Mouse (Mus musculus) myocyte (in vitro differentiated cells): ENCODE measurements around the gene Pycr1. TPM values are rescaled to one million over a fixed set of nuclear protein-coding genes. Genes with fewer than 3 reads are reported as not detected.
A peak's percentile ranks its signal among the peaks of the same experiment; 100 is the strongest.

Experiments used
- H3K27me3 ChIP-seq: one replicate; pipeline ENCODE4 v1.6.1; 2011; ENCODE audit not compliant: control insufficient read depth, insufficient read depth, insufficient read length
- H3K36me3 ChIP-seq: one replicate; pipeline ENCODE4 v1.6.1; 2011; ENCODE audit not compliant: control insufficient read depth, insufficient read depth
- H3K4me2 ChIP-seq: one replicate; pipeline ENCODE4 v1.6.1; 2011; ENCODE audit warnings: low read depth, control low read depth
- H3K4me3 ChIP-seq: one replicate; pipeline ENCODE4 v1.5.1; 2011; ENCODE audit warnings: mild to moderate bottlenecking, control low read depth, moderate library complexity
- H3K79me2 ChIP-seq: one replicate; pipeline ENCODE4 v1.6.1; 2011; ENCODE audit not compliant: control insufficient read depth, insufficient read depth
- H3ac ChIP-seq: one replicate; pipeline ENCODE4 v1.6.1; 2011; ENCODE audit not compliant: control insufficient read depth, insufficient read length
- CEBPB ChIP-seq: IDR thresholded peaks from 2 replicates; pipeline ENCODE4 v1.6.1; 2011; ENCODE audit warnings: mild to moderate bottlenecking, moderate library complexity; ENCODE audit not compliant: poor library complexity, insufficient read depth, severe bottlenecking
- E2F4 ChIP-seq: IDR thresholded peaks from one replicate; pipeline ENCODE4 v1.6.1; 2011; ENCODE audit warnings: mild to moderate bottlenecking, control low read depth, moderate library complexity; ENCODE audit not compliant: insufficient read depth
- MAX ChIP-seq: IDR thresholded peaks from one replicate; pipeline ENCODE4 v1.6.1; 2011; ENCODE audit warnings: low read depth, mild to moderate bottlenecking, control low read depth
- MYOD1 ChIP-seq, 3 experiments: IDR thresholded peaks; one replicate each; pipeline ENCODE4 v1.6.1; 2011; ENCODE audit warnings: control low read depth in 2 of 3, low read depth in 2 of 3, mild to moderate bottlenecking in 2 of 3, moderate library complexity in 1 of 3; ENCODE audit not compliant: insufficient read length in 2 of 3, control insufficient read depth in 1 of 3
- MYOG ChIP-seq, 3 experiments: IDR thresholded peaks; one replicate each; pipeline ENCODE4 v1.6.1; 2011; ENCODE audit warnings: control low read depth in 2 of 3, low read depth in 2 of 3, mild to moderate bottlenecking in 2 of 3; ENCODE audit not compliant: insufficient read length in 2 of 3, control insufficient read depth in 1 of 3, insufficient read depth in 1 of 3
- POLR2A ChIP-seq: IDR thresholded peaks from one replicate; pipeline ENCODE4 v1.6.1; 2011; ENCODE audit warnings: low read depth, mild to moderate bottlenecking, control low read depth, moderate library complexity; ENCODE audit not compliant: insufficient read length
- POLR2AphosphoS2 ChIP-seq: IDR thresholded peaks from one replicate; pipeline ENCODE4 v1.6.1; 2011; ENCODE audit warnings: low read depth, control low read depth; ENCODE audit not compliant: insufficient read length
- REST ChIP-seq: IDR thresholded peaks from one replicate; pipeline ENCODE4 v1.6.1; 2011; ENCODE audit warnings: mild to moderate bottlenecking, control low read depth, moderate library complexity; ENCODE audit not compliant: insufficient read depth, insufficient read length
- SRF ChIP-seq: IDR thresholded peaks from one replicate; pipeline ENCODE4 v1.6.1; 2011; ENCODE audit warnings: low read depth; ENCODE audit not compliant: control insufficient read depth, insufficient read length
- TCF12 ChIP-seq: IDR thresholded peaks from one replicate; pipeline ENCODE4 v1.6.1; 2011; ENCODE audit warnings: mild to moderate bottlenecking, control low read depth; ENCODE audit not compliant: poor library complexity, insufficient read depth, severe bottlenecking
- TCF3 ChIP-seq: IDR thresholded peaks from one replicate; pipeline ENCODE4 v1.6.1; 2011; ENCODE audit warnings: low read depth, control low read depth; ENCODE audit not compliant: insufficient read length
- USF1 ChIP-seq: IDR thresholded peaks from one replicate; pipeline ENCODE4 v1.6.1; 2011; ENCODE audit warnings: low read depth, mild to moderate bottlenecking, control low read depth, moderate library complexity
- polyA plus RNA-seq: library from polyadenylated mRNA; unstranded; fragments of >200 nt; fragmentation: generic; extraction: Trizol; gene quantifications from one replicate; pipeline ENCODE4 v1.2.1, GENCODE M21; 2012; ENCODE audit warnings: missing spikeins

Gene Pycr1
- polyA plus RNA-seq, 1 experiment: 56.9 TPM

DNA sequence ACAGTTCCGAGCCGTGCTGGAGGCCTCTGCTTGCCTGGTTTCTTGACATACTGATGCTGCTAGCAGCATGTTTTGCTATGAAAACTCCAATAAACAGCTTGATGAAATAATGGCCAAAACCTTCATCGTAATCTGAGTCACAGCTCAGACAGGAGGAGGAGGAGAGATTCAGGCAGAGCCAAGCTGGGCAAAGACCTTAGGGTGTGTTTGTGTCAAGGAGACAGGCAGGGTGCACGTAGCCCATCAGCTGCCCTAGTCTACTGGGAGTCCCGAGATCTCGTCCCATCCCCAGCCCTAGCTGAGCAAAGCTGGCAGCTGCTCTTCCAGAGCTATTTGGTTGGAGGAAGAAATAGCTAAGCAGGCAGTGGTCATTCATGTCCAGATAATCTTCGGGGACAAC, 37.9 kb downstream of the Pycr1 start:
- H3K4me3 ChIP-seq: no peak overlapping the region
- TF ChIP-seq MYOG (IDR thresholded peaks at IDR 0.05; ENCODE audit: control insufficient read depth in 1 of 3, insufficient read depth in 1 of 3, insufficient read length in 2 of 3, low read depth in 2 of 3): peak in 1 of 3 experiments; percentile 6
- TF ChIP-seq MYOD1 (IDR thresholded peaks at IDR 0.05; ENCODE audit: control insufficient read depth in 1 of 3, insufficient read length in 2 of 3, low read depth in 2 of 3): no peak
- H3K36me3 ChIP-seq: peaks cover 14% of the 10 kb centered on the region

DNA sequence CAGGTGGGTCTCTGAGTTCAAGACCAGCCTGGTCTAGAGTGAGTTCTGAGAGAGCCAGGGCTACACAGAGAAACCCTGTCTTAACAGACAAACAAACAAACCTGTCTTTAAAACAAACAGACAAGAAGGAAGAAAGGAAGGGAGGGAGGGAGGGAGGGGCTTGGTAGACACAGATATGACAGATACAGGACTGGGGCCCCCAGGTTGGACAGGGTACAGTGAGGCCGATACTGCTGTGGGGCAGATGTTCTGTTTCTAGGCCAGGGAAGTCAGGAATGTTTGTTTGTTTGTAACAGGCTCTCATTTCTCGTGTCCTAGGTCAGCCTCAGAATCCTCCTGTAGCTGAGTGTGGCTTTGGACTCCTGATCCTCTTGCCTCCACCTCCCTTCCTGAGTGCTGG, 40.0 kb downstream of the Pycr1 start:
- Histone ChIP-seq H3ac (no peak overlapping the region), H3K27me3 (no peaks in the 10 kb centered on the region), H3K4me2 (no peak overlapping the region), H3K79me2 (peaks cover 18% of the 10 kb centered on the region), H3K4me3 (no peak overlapping the region), H3K36me3 (peaks cover 13% of the 10 kb centered on the region)
- no peak for TF ChIP-seq REST
- no peak for TF ChIP-seq MAX
- no peak for TF ChIP-seq POLR2A
- no peak for TF ChIP-seq MYOD1 (IDR thresholded peaks at IDR 0.05; ENCODE audit: control insufficient read depth in 1 of 3, insufficient read length in 2 of 3, low read depth in 2 of 3)
- no peak for TF ChIP-seq CEBPB
- no peak for TF ChIP-seq MYOG (IDR thresholded peaks at IDR 0.05; ENCODE audit: control insufficient read depth in 1 of 3, insufficient read depth in 1 of 3, insufficient read length in 2 of 3, low read depth in 2 of 3)
- TF ChIP-seq TCF12: no peak
- no peak for TF ChIP-seq SRF
- TF ChIP-seq E2F4: no peak
- no peak for TF ChIP-seq USF1
- TF ChIP-seq POLR2AphosphoS2: no peak

More for the DNA sequence above, 37.9 kb downstream of the Pycr1 start:
- Histone ChIP-seq H3K79me2 (no peaks in the 10 kb centered on the region), H3K27me3 (no peaks in the 10 kb centered on the region), H3ac (no peak overlapping the region), H3K4me2 (no peak overlapping the region)

DNA sequence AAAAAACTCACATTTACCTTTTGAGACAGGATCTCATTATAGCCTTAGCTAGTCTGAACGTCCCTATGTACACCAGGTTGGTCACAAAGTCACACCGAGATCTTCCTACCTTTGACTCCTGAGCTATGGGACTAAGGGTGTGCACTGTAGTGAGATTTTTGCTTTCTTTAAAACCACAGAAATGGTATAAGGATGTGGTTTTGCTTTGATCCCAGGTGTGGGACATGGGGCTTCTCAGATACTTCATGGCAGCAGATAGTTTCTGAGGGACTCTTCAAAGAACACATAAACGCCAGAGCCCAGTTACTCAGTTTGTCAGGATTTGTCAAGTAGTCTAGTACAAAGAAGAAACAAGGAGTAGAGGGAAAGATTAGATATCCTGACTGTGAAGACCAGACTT, 42.9 kb downstream of the Pycr1 start:
- Histone ChIP-seq H3K27me3 (no peaks in the 10 kb centered on the region), H3ac (no peak overlapping the region), H3K4me3 (no peak overlapping the region), H3K79me2 (peaks cover 40% of the 10 kb centered on the region), H3K4me2 (no peak overlapping the region), H3K36me3 (peaks cover 22% of the 10 kb centered on the region)
- TF ChIP-seq REST (no peak), USF1 (no peak), TCF12 (no peak), E2F4 (no peak), MYOG (IDR thresholded peaks at IDR 0.05; ENCODE audit: control insufficient read depth in 1 of 3, insufficient read depth in 1 of 3, insufficient read length in 2 of 3, low read depth in 2 of 3) (no peak), MYOD1 (IDR thresholded peaks at IDR 0.05; ENCODE audit: control insufficient read depth in 1 of 3, insufficient read length in 2 of 3, low read depth in 2 of 3) (no peak), MAX (no peak), TCF3 (no peak), POLR2A (no peak), CEBPB (no peak), POLR2AphosphoS2 (no peak), SRF (no peak)

DNA sequence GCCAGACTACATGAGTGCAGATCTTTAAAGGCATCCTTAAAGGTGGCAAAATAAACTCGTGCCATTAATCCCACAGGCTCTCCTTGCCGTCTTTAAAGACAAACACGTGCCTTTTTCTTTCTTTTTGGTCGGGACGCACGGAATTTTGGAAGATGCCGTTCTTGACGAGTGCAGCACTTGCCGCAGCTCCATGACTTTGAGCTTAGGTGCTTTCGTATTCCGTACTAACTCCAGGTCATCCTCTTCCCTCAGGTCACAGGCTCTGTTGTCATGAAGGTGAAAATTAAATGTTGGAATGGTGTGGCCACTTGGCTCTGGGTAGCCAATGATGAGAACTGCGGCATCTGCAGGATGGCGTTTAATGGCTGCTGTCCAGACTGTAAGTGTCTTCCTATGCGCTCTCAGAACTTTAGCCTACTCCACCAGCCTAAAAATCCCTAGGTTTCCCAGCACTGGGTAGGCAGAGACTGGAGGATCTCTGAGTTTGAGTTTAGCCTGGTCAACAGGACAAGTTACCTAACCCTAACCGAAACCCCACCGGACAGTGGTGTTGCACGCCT, 44.5 kb downstream of the Pycr1 start:
- TF ChIP-seq TCF12: no peak
- TF ChIP-seq MYOG (IDR thresholded peaks at IDR 0.05; ENCODE audit: control insufficient read depth in 1 of 3, insufficient read depth in 1 of 3, insufficient read length in 2 of 3, low read depth in 2 of 3): no peak
- no peak for TF ChIP-seq MYOD1 (IDR thresholded peaks at IDR 0.05; ENCODE audit: control insufficient read depth in 1 of 3, insufficient read length in 2 of 3, low read depth in 2 of 3)
- TF ChIP-seq USF1: no peak
- no peak for TF ChIP-seq E2F4
- Histone ChIP-seq H3K4me2 (peak overlapping the region; percentile 100), H3K27me3 (no peaks in the 10 kb centered on the region), H3K4me3 (peak overlapping the region; percentile 57), H3K79me2 (peaks cover 55% of the 10 kb centered on the region), H3K36me3 (peaks cover 36% of the 10 kb centered on the region), H3ac (peak overlapping the region; percentile 83)

DNA sequence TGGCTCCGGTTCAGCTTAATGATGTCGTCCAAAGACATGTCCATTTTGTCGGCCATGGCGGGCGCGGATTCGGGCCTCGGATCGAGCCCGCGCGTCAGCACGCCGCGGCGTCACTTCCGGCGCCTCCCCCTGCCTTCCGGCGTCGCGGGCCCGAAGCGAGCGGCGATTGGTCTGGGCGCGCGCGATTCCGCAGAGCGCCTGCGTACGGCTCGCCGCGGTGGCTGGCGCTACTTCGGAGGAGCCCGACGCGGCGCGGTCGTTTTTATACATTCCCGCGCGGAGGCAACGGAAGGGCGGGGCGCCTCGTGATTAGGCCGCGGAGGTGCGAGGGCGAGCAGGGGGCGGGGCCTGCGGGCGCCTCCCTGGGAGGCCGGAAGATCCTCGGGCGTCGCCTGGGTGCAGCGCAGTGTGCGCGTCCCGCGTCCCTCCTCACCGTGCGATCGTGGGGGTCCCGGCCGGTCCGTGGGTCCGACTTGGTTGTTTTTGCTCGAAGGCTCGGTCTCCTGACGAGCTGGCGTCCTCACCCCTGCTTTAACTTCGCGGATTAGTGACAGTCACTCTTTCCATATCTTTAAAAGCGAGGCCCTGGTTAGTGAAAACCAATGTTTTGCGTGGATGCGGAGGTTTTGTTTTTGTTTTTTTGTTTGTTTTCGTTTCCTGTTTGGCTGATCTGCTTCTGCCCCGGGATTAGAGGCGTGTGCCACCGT, 45.1 kb downstream of the Pycr1 start, which contains the start of the genes Alyref and Anapc11:
Gene Alyref (minus strand): TSS at position 83 of the 707 bp plus-strand sequence.
Gene Anapc11 (plus strand): TSS at position 139 of the 707 bp plus-strand sequence.
- peaks cover 43% of the 10 kb centered on the region for H3K36me3 ChIP-seq
- H3K27me3 ChIP-seq: no peaks in the 10 kb centered on the region
- TF ChIP-seq POLR2AphosphoS2 (peak; percentile 99), MYOD1 (IDR thresholded peaks at IDR 0.05; ENCODE audit: control insufficient read depth in 1 of 3, insufficient read length in 2 of 3, low read depth in 2 of 3) (no peak), E2F4 (peak; percentile 91), CEBPB (no peak), SRF (peak; percentile 60), POLR2A (peak; percentile 96), USF1 (no peak), TCF12 (no peak), TCF3 (no peak), MYOG (IDR thresholded peaks at IDR 0.05; ENCODE audit: control insufficient read depth in 1 of 3, insufficient read depth in 1 of 3, insufficient read length in 2 of 3, low read depth in 2 of 3) (peak in 1 of 3 experiments; percentile 22), MAX (peak; percentile 87), REST (peak; percentile 40)
- peak within 1 kb of the TSS; percentile 100 for H3K4me2 ChIP-seq
- peak within 1 kb of the TSS; percentile 57 for H3K4me3 ChIP-seq
- H3ac ChIP-seq: peak within 1 kb of the TSS; percentile 83
- peaks cover 62% of the 10 kb centered on the region for H3K79me2 ChIP-seq
